Mouse (Mus musculus) spleen, postnatal 4 days (tissue): ENCODE results near the gene 1700067K01Rik.

ENCODE experiments used
- DNase-seq, 2 experiments: peaks; one replicate each; pipeline ENCODE4 v3.0.0; 2022; ENCODE audit warnings: low spot score in 2 of 2

The 1700067K01Rik gene

GRCm38 (mm10) chr8:84001281-84002000 is at the start of gene 1700067K01Rik:
1700067K01Rik (plus strand) TSS chr8:84001502.
- no peak for DNase-seq

- no peak for DNase-seq
Observed at GRCm38 (mm10) chr8:83954749-83955105, 46.6 kb upstream of the 1700067K01Rik start.

- DNase-seq, result peak; percentile 97
Observed at GRCm38 (mm10) chr8:83955106-83955957, 46.0 kb upstream of the 1700067K01Rik start, which contains the start of the genes Gm10644 and Asf1b. Gm10644 (minus strand) TSS chr8:83955205. Asf1b (plus strand) TSS chr8:83955507.

GRCm38 (mm10) chr8:83955958-83956218 is 45.4 kb upstream of the 1700067K01Rik start:
- no peak for DNase-seq

GRCm38 (mm10) chr8:83956789-83957188 is 44.5 kb upstream of the 1700067K01Rik start:
- DNase-seq, result peak in 1 of 2 experiments; percentile 53

GRCm38 (mm10) chr8:83964015-83964765 is 37.1 kb upstream of the 1700067K01Rik start:
- no peak for DNase-seq

- DNase-seq, result no peak
Observed at GRCm38 (mm10) chr8:83967701-83968100, 33.6 kb upstream of the 1700067K01Rik start.

GRCm38 (mm10) chr8:83971121-83971520 is 30.2 kb upstream of the 1700067K01Rik start:
- no peak for DNase-seq

- peak in 1 of 2 experiments; percentile 59 for DNase-seq
Observed at GRCm38 (mm10) chr8:83971661-83972060, 29.6 kb upstream of the 1700067K01Rik start.

- DNase-seq, result peak; percentile 97 to 98
Observed at GRCm38 (mm10) chr8:83972150-83973120, 28.9 kb upstream of the 1700067K01Rik start, which contains the start of gene Prkaca. Prkaca (plus strand) TSS chr8:83972993.

- peak; percentile 23 to 67 for DNase-seq
Observed at GRCm38 (mm10) chr8:83973161-83974031, 27.9 kb upstream of the 1700067K01Rik start.

- peak in 1 of 2 experiments; percentile 62 for DNase-seq
Observed at GRCm38 (mm10) chr8:83974521-83974920, 26.8 kb upstream of the 1700067K01Rik start.

GRCm38 (mm10) chr8:83976101-83976630 is 25.1 kb upstream of the 1700067K01Rik start:
- peak; percentile 32 to 67 for DNase-seq

GRCm38 (mm10) chr8:83976779-83977350 is 24.4 kb upstream of the 1700067K01Rik start:
- peak in 1 of 2 experiments; percentile 68 for DNase-seq

GRCm38 (mm10) chr8:83977646-83978045 is 23.7 kb upstream of the 1700067K01Rik start:
- peak in 1 of 2 experiments; percentile 58 for DNase-seq

GRCm38 (mm10) chr8:83978200-83978599 is 23.1 kb upstream of the 1700067K01Rik start:
- DNase-seq, result peak in 1 of 2 experiments; percentile 60

GRCm38 (mm10) chr8:83980250-83980649 is 21.1 kb upstream of the 1700067K01Rik start:
- no peak for DNase-seq

- DNase-seq, result no peak
Observed at GRCm38 (mm10) chr8:83980845-83981244, 20.5 kb upstream of the 1700067K01Rik start.

GRCm38 (mm10) chr8:83981533-83981932 is 19.8 kb upstream of the 1700067K01Rik start:
- no peak for DNase-seq
